Mouse (Mus musculus) lung, postnatal 25 days (tissue): ENCODE results near the gene Cd81.

ENCODE experiments used
- DNase-seq: peaks from one replicate; pipeline ENCODE4 v3.0.0; 2022; ENCODE audit warnings: low spot score

The Cd81 gene

DNA sequence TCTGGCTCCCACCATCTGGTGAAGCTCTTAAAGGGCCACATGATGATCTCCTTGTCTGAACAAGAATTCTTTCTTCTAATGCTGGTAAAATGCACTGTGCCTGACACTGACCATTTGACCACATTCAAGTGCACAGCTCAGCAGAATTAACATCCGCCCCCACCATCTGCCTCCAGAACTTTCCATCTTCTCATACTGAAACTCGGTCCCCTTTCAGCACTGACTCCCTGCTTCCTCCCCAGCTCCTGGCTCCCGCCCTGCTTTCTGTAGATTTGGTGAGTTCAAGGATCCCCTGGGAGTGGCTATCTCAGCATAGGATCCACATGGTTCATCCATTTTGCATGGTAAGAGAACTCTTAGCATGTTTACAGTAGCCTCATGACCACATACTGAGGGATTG lies 31.8 kb upstream of the Cd81 start:
- DNase-seq, result no peak

DNA sequence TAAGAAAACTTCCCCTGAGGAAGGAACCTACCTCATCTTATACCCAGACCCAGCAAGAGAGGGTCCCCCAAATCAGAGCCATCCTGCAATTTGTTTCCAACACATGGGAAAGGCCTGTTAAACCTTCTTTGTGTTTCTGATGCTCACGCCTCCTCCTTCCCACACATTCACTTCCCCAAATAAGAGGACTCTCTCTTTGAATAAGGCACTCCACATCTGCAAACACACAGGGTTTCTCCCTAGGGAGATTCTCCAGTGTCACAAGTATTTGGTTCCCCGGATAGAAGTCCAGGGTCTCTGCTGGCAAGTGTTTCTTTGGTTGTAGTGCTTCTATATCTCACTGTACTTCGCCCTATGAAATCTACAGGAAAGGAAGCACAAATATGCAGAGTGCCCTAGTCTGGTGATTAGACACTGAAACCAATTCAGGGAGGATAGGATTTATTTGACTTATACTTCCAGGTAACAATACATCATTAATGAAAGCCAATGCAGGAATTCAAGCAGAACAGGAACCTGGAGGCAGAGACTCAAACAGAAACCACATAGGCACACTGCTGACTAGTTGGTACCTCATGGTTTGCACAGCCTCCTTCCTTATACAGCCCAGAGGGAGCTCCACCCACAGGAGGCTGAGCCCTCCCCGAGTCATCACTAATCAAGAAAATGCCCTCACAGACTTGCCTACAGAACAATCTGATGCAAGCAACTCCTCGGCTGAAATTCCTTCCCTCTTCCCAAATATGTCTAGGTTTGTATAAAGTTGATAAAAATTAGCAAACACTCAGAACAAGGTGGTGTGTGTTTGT lies 31.0 kb upstream of the Cd81 start:
- DNase-seq, result no peak

DNA sequence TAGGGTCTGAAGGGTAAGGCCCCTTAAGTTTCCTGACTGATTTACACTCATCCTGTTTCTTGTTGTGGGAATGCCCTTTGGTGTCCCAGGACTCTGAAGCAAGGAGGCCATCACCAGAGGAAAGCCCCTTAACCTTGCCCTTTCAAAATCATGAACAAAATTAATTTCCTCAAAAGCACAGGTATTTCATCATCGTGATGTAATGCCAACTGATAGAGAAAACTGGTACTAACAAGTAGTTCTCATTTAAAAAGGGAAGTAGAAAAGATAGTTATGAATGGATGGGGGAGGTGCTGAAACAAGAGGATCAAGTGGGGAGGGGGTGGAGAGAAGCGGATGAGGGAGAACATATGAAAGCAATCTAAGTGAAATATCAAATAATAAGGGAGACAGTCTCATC lies 29.0 kb upstream of the Cd81 start:
- DNase-seq, result no peak

DNA sequence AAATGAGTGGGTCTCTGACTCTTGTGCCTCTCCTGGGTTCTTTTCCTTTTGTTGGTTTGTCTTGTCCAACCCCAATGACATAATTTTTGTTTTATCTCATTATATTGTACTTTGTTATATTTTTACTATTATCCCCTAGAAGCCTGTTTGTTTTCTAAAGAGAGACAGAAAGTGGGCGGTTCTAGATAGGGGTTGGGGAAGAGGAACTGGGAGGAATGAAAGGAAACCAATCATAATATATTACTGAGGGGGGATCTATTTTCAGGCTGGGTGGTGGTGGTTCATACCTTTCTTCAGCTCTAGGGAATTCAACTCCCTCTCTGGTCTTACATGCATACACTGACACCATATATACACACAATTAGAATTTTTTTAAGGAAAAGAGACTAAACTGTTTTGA lies 28.2 kb upstream of the Cd81 start:
- DNase-seq, result no peak

GRCm38 (mm10) chr7:143025496-143025895 lies 27.0 kb upstream of the Cd81 start:
- DNase-seq, result no peak

DNA sequence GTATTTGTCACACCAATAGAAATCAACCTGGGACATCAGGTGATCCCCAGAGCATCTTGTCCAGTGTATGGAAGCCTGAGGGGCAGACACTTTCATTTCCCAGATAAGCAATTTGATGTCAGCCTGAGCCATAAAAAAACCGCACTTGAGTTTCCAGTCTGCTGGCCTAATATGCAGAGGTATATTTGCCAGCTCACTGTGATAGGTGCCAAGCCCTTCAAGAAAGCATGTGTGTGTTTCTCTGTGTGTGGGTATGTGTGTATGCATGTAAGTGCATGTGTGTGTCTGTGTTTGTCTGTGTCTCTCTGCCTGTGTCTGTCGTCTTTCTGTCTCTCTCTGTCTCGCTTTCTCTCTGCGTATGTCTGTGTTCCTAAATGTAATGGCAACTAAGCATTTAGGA lies 25.3 kb upstream of the Cd81 start:
- no peak for DNase-seq

DNA sequence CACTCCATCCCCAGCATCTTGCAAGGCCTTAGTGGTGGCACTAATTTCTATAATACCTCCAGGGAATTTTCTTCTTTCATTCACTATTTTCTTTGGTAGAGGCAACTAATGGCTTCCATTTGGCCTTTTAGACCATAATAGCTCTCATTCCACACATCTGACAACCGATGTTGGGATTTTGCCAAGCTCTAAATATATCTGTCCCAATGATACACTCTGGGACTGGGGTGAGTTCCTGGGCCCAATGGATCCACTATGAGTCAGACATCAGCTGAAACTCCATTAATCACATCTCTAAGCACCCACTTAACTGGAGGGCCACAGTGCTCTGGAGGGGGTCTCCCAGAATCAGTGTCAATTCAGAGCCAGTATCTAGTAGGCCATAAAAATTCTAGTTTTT lies 20.7 kb upstream of the Cd81 start:
- no peak for DNase-seq

DNA sequence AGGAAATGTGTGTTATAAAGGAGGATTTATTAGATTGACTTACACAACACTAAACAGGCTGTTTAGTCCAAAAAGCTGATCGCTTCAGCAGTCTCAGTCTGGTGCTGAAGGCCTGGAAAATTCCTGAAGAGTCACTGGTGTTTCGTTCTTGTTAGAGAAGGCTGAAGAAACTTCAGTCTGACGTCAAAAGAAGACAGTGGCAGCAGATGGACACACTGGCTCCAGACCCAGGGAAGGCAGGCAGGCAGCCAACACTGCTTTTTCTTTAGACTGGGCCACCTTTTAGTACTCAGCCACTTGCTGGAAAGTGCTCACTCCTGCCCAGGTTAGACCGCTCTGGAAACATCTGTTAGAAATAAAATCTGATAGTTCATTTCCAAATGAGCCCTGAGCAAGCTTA lies 19.0 kb upstream of the Cd81 start:
- no peak for DNase-seq

DNA sequence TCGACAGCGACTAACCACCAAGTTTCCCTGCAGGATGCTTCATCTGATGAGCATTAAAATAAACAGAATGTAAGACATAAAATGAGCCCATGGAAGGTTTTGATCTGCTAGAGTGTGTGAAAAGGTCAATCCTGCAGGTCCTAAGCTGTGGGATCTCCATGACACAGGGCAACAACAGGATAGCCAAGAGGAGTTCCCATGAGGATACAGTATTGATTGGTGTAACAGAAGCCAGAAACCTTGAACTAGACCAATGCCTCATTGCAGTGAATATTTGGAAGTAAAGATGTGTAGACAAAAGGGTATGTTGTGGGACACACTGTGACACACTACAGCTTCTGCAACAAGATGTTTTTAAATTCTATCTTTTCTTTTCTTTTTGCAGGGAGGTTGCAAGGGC lies 18.4 kb upstream of the Cd81 start:
- no peak for DNase-seq

DNA sequence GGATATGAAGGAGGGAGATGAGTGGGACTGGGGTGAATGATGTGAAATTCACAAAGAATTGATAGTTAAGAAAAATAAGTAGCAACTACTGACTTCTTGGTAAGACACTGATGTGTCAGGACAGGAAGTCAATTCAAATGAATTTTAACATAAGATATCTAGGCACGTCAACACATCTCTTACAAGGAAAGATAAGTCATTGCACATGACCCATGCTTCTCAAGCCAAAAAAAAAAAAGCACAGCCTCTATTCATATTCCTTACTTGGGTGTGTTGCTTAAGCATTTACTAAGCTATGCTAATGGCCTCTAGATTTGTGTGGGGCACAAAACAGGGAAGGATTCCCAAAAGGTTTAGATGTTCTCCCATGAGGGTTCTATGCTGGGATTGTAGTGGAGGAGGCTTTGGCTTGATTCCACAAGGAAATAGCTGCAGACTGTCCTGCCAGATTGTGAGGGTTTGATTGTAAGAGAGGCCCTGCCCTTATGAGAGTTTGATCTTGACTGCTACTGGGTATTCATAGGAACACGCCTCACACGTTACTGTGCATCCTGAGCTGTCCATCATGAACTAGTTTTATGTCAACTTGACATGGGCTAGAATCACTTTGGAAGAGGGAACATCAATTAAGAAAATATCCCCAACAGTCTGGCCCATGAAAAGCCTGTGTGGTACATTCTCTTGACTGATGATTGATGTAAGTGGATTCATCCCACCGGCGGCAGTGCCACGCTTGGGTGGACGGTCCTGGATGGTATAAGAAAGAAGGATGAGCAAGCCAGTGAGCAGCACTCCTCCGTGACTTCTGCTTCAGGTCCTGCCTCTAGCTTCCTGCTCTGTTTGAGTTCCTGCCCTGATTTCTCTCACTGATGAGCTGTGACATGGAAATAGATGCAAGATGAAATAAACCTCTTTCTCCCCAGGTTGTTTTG lies 17.8 kb upstream of the Cd81 start:
- DNase-seq, result no peak

GRCm38 (mm10) chr7:143036787-143037186 lies 15.8 kb upstream of the Cd81 start:
- DNase-seq, result no peak

- no peak for DNase-seq
These were observed 15.2 kb upstream of the Cd81 start for GRCm38 (mm10) chr7:143037306-143037705.

- no peak for DNase-seq
These were observed 14.2 kb upstream of the Cd81 start for GRCm38 (mm10) chr7:143038174-143038931.

DNA sequence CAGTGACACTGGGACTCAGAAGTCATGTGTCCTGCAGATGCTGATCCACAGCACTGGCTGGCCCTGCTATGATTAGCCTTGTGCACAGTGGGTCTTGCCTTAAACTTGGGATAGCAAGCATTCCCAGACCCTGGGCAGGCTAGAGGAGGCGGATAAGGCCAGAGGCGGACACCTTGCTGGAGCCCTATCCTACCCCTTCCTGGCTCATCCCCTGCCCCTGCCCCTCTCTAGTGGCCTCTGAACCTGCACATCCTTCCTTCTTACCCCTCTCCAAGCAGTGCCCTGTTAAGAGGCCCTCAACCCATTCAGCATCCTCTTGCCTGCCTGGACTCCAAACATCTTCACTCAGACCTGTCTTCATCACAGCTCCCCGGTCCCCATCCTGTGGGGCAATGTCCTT lies 12.0 kb upstream of the Cd81 start:
- DNase-seq, result no peak

DNA sequence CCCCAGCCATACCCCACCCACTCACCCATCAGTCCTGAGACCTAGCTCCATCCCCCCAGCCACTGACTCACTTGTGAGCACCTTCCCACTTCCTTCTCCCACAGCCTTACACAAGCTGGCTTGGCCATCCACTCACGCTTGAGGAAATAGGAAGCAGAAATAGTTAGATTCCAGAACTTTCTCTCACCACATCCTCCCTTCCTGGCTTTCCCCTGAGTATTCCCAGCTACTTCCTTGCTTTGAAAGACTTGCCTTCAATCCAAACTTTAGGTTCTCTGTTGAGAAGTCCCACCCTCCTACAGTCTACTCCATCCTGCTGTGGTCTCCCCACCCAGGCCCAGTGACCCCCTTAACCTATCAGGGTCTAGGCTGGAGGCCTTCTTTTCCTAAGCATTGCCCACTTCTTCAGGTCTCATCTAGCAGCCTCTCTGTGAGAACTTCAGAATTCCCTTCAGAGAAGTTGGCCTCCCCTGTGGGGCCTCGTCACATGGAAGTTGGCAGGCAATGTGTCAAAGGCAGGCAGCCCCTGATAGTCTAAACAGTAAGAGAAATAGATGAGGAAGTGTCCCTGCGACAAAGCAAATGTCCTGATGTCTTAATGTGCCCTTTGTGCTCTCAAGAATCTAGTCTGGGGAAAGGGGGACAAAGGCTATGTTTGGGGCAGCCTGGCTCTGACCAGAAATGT lies 11.3 kb upstream of the Cd81 start:
- no peak for DNase-seq

- DNase-seq, result peak; percentile 67
These were observed 10.4 kb upstream of the Cd81 start for GRCm38 (mm10) chr7:143042089-143042488.

DNA sequence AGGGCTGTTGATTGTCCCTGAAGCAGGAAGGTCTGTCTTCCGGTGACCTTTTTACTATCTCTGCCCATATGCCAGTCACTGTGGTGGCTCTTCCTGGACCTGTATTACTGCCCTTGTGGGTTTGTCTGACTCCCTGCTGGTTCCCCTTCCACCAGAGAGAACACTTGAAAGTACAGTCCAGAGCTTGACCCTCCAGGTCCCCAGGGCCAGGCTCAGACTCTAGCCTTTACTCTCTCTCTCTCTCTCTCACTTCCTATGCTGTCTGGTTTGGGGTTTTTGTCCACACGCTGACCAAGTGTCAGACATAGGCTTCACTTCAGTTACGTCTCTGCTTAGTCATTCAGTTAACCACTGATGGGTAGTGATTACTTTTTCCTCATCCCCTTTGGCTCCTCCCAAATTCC lies 9.6 kb upstream of the Cd81 start:
- no peak for DNase-seq

GRCm38 (mm10) chr7:143044049-143044825 lies 8.3 kb upstream of the Cd81 start:
- DNase-seq, result no peak

GRCm38 (mm10) chr7:143044826-143045206 lies 7.7 kb upstream of the Cd81 start:
- no peak for DNase-seq

DNA sequence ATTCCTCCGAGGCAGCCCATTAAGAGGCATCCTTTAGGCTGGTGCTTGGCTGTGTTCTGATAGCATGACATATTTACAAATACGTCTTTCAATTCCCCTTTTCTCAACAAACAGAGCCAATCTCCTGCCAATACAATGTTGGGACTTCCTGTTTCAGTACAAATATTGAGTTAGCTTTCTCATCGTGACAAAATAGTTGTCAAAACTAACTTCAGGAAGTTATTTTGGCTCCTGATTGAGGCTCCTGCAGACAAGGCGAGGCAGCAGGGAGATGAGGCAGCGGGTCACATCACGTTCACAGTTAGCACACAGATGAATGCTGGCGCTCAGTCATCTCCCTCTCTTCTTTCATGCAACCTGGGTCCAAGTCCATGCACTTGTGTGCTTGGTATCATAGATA lies 6.2 kb upstream of the Cd81 start:
- DNase-seq, result no peak

DNA sequence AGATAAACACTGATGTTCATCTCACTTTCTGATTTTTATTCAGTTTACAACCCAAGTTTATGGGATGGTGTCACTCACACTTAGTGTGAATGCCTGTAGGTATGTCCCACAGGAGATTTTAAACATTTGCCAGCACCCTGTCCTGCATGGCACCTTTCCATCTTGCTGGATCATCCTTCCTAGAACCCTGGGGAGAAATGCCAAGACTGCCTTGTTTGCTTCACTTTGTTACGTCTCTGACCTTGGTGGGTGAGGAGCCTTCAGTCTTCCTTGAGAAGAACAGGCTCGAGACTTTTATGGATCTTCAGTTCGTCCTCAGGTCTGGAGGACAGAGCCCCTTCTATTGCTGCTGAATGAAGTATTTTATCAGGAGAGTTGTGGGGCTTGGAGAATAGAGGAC lies 3.2 kb upstream of the Cd81 start:
- no peak for DNase-seq
